Mouse (Mus musculus) stomach, postnatal 0 days (tissue): ENCODE measurements around the gene Rspo1. TPM values are rescaled to one million over a fixed set of nuclear protein-coding genes. Genes with fewer than 3 reads are reported as not detected.

Experiments used
- ATAC-seq: fragments of 200-750 bp; cut with Nextera tagmentation; 2 replicates; pipeline ENCODE4 v1.8.0; 2017; ENCODE audit not compliant: low FRiP score, low TSS enrichment
- DNase-seq: peaks from one replicate; pipeline ENCODE4 v3.0.0-alpha.2; 2016; ENCODE audit warnings: low spot score
- H3K27ac ChIP-seq: fragments of 300-500 bp; sonication (generic); replicated peaks from 2 replicates; pipeline ENCODE4 v1.5.1; 2014; ENCODE audit warnings: mild to moderate bottlenecking, control low read depth
- H3K27me3 ChIP-seq: fragments of 300-500 bp; sonication (generic); 2 replicates; pipeline ENCODE4 v1.6.1; 2014; ENCODE audit warnings: low read length; ENCODE audit not compliant: control insufficient read depth, insufficient read depth
- H3K36me3 ChIP-seq: fragments of 300-500 bp; sonication (generic); 2 replicates; pipeline ENCODE4 v1.6.1; 2014; ENCODE audit warnings: low read length, mixed read lengths; ENCODE audit not compliant: control insufficient read depth, insufficient read depth
- H3K4me1 ChIP-seq: fragments of 300-500 bp; sonication (generic); replicated peaks from 2 replicates; pipeline ENCODE4 v1.6.1; 2014; ENCODE audit warnings: antibody characterized with exemption; ENCODE audit not compliant: control insufficient read depth, insufficient read depth
- H3K4me2 ChIP-seq: fragments of 300-500 bp; sonication (generic); replicated peaks from 2 replicates; pipeline ENCODE4 v1.6.1; 2014; ENCODE audit warnings: low read depth, mild to moderate bottlenecking, control low read depth, moderate library complexity
- H3K4me3 ChIP-seq: fragments of 300-500 bp; sonication (generic); 2 replicates; pipeline ENCODE4 v1.5.1; 2014; ENCODE audit warnings: low read depth, low read length, control low read depth
- H3K9ac ChIP-seq: fragments of 300-500 bp; sonication (generic); 2 replicates; pipeline ENCODE4 v1.6.1; 2014; ENCODE audit warnings: mild to moderate bottlenecking, low read length, control low read depth, mixed read lengths
- H3K9me3 ChIP-seq: fragments of 300-500 bp; sonication (generic); 2 replicates; pipeline ENCODE4 v1.6.1; 2016; ENCODE audit warnings: low read length; ENCODE audit not compliant: control insufficient read depth
- CTCF ChIP-seq: IDR thresholded peaks from 2 replicates; pipeline ENCODE4 v1.5.1; 2016; ENCODE audit warnings: antibody characterized with exemption, low read depth, mild to moderate bottlenecking, moderate library complexity
- EP300 ChIP-seq: optimal IDR thresholded peaks from 2 replicates; pipeline ENCODE3; 2016; ENCODE audit warnings: antibody characterized with exemption
- WGBS: fragments of 180-500 bp; shearing (Covaris S2); extraction: QIAGEN DNeasy Blood & Tissue Kit; methylation state at CpG from one replicate; pipeline ENCODE4 v1.1.7; 2014; 5-methylcytosine and 5-hydroxymethylcytosine counted together
- polyA plus RNA-seq: library from polyadenylated mRNA; unstranded; fragments of >200 nt; fragmentation: Nextera tagmentation; extraction: Ambion mirVana; gene quantifications from 2 replicates; pipeline ENCODE4 v1.2.1, GENCODE M21; 2015

Rspo1 gene
- polyA plus RNA-seq, 1 experiment from 2014 or later = 6.3 TPM

DNA sequence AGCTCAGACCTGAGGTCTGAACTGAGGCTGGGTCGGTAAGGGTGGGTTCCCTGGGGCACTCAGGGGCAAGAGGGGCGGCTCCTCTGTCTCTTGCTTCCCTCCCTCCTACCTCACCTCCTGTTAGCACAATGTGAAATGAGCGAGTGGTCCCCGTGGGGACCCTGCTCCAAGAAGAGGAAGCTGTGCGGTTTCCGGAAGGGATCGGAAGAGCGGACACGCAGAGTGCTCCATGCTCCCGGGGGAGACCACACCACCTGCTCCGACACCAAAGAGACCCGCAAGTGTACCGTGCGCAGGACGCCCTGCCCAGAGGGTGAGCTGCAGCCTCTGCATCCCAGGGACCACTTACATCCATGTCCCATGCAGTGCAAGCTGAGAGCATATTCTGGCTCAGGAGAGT, 21.2 kb downstream of the Rspo1 start:
- 61% methylated on average over 15 of the region's 15 CpGs for WGBS
- Histone ChIP-seq H3K27me3 (no peaks in the 10 kb centered on the region), H3K27ac (no peak overlapping the region), H3K4me1 (no peaks in the 10 kb centered on the region), H3K36me3 (no peaks in the 10 kb centered on the region), H3K4me2 (no peak overlapping the region), H3K9ac (no peak overlapping the region), H3K4me3 (no peak overlapping the region), H3K9me3 (no peaks in the 10 kb centered on the region)
- ATAC-seq = no peak
- TF ChIP-seq CTCF (no peak), EP300 (no peak)
- no peak for DNase-seq

DNA sequence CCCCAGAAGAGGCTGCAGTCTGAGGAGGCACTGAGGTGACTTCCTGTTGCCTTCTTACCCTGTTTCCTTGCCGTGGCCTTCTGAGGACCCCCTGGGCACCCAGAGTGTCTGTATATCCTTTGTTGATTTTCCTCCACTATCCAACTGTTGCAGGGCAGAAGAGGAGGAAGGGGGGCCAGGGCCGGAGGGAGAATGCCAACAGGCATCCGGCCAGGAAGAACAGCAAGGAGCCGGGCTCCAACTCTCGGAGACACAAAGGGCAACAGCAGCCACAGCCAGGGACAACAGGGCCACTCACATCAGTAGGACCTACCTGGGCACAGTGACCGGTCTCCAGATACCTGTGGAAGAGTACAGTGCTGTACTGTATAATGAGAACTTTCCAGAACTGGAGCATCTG, 22.0 kb downstream of the Rspo1 start:
- no peak overlapping the region for H3K9ac ChIP-seq
- no peaks in the 10 kb centered on the region for H3K27me3 ChIP-seq
- no peak for ATAC-seq
- H3K4me2 ChIP-seq = no peak overlapping the region
- H3K4me1 ChIP-seq = no peaks in the 10 kb centered on the region
- WGBS = 44% methylated on average over 6 of the region's 6 CpGs
- no peak overlapping the region for H3K27ac ChIP-seq
- no peak for TF ChIP-seq EP300
- no peak for TF ChIP-seq CTCF
- H3K36me3 ChIP-seq = no peaks in the 10 kb centered on the region
- no peak for DNase-seq
- no peak overlapping the region for H3K4me3 ChIP-seq
- H3K9me3 ChIP-seq = no peaks in the 10 kb centered on the region

- H3K27me3 ChIP-seq = no peaks in the 10 kb centered on the region
- no peak overlapping the region for H3K9ac ChIP-seq
- 54% methylated on average over 8 of the region's 8 CpGs for WGBS
- no peaks in the 10 kb centered on the region for H3K9me3 ChIP-seq
- TF ChIP-seq EP300 (no peak), CTCF (no peak)
- H3K4me1 ChIP-seq = no peaks in the 10 kb centered on the region
- no peak overlapping the region for H3K4me2 ChIP-seq
- H3K4me3 ChIP-seq = no peak overlapping the region
- ATAC-seq (no peak), DNase-seq (no peak)
- H3K36me3 ChIP-seq = no peaks in the 10 kb centered on the region
- H3K27ac ChIP-seq = no peak overlapping the region
Measured at GRCm38 (mm10) chr4:125008712-125009111, 22.5 kb downstream of the Rspo1 start.

DNA sequence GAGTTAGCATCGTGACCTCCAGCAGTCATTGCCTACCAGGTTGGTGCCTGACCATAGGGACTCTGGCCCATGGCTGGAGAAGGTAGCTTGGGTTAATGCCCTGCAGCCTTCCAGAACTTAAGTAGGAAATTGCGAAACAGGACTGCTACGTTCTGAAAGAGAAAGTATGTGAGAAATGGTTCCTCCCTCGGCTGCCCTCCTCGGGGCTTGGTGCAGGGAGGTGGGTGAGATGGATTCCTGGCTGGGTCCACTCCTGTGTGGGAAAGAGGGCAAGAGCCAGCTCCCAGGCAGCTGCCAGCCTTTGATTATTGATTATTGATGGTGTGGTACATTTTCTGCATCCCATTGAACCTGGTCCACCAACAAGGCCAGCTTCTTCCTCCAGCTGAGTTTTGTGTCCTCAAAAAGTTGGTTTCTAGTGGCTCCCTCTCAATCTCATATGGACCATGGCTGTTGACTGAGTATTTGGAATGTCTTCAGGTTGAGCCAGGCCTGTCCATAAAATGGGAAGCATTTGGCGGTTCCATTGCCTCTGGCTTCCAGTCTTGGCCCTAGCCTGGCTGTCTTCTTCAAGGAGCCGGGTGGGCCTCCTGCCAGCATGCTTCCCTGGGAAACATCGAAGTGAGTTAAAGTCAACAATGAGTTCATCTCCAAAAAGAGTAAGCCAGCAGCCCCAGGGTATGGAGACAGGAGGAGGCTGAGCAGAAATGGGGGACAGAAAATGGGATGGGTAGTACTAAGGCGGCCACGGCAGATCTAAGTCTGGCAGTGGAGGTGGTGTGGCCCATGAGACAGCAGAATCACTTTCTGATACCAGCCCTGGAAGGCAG, 29.8 kb downstream of the Rspo1 start, which contains the start of gene Gnl2:
Gnl2 (plus strand) TSS at position 780 of the 830 bp plus-strand sequence.
- TF ChIP-seq EP300 (no peak), CTCF (no peak)
- Histone ChIP-seq H3K9me3 (no peaks in the 10 kb centered on the region), H3K9ac (no peak within 1 kb of the TSS), H3K27ac (no peak within 1 kb of the TSS), H3K4me2 (no peak within 1 kb of the TSS), H3K36me3 (no peaks in the 10 kb centered on the region), H3K4me1 (0 out of 2 replicates have a peak, but pooled peaks cover 2% of the 10 kb centered on the region), H3K27me3 (no peaks in the 10 kb centered on the region), H3K4me3 (no peak within 1 kb of the TSS)
- WGBS = 58% methylated on average over 10 of the region's 10 CpGs
- ATAC-seq (peak; percentile 25; the same call in 1 of the 2 replicates), DNase-seq (peak; percentile 29)

- no peak overlapping the region for H3K4me2 ChIP-seq
- H3K4me3 ChIP-seq = no peak overlapping the region
- no peaks in the 10 kb centered on the region for H3K27me3 ChIP-seq
- 50% methylated on average over 11 of the region's 11 CpGs for WGBS
- 0 out of 2 replicates have a peak, but pooled peaks cover 2% of the 10 kb centered on the region for H3K4me1 ChIP-seq
- DNase-seq = peak; percentile 38
- H3K36me3 ChIP-seq = no peaks in the 10 kb centered on the region
- H3K9me3 ChIP-seq = no peaks in the 10 kb centered on the region
- H3K9ac ChIP-seq = no peak overlapping the region
- no peak overlapping the region for H3K27ac ChIP-seq
- TF ChIP-seq EP300 (no peak), CTCF (no peak)
- ATAC-seq = no peak
Measured at GRCm38 (mm10) chr4:125017431-125017830, 31.2 kb downstream of the Rspo1 start.
